Mouse (Mus musculus) erythroblast, embryonic 14.5 days (primary cell): ENCODE data around the gene Farp1.

Experiments used
- GATA1 ChIP-seq: IDR thresholded peaks from 2 replicates; pipeline ENCODE4 v1.6.1; 2012; ENCODE audit warnings: low read length, inconsistent platforms, mixed read lengths
- TAL1 ChIP-seq: IDR thresholded peaks from 3 replicates; pipeline ENCODE4 v1.6.1; 2012; ENCODE audit warnings: low read length, inconsistent platforms, mixed read lengths

- no peak for TF ChIP-seq GATA1
- no peak for TF ChIP-seq TAL1
These were observed 229.5 kb downstream of the Farp1 start for GRCm38 (mm10) chr14:121264453-121264852.
